Mouse (Mus musculus) thymus, adult 2 months (tissue): ENCODE measurements around the gene Castor1. TPM values are rescaled to one million over a fixed set of nuclear protein-coding genes. Genes with fewer than 3 reads are reported as not detected.
"Not testable (repeated sequence)": the region's sequence is repeated elsewhere in the genome, so short reads cannot be mapped to it uniquely, and the experiment has no call there.

Source experiments
- DNase-seq: peaks from one replicate; pipeline ENCODE4 v3.0.0; 2021
- H3K27ac ChIP-seq: fragments of 200-500 bp; 2 replicates; pipeline ENCODE4 v1.5.1; 2012; ENCODE audit warnings: low read length, control low read depth; ENCODE audit not compliant: control insufficient read depth, insufficient read depth
- H3K27me3 ChIP-seq: fragments of 200-500 bp; 2 replicates; pipeline ENCODE4 v1.6.1; 2012; ENCODE audit warnings: mild to moderate bottlenecking, low read length, moderate library complexity, mixed read lengths; ENCODE audit not compliant: control insufficient read depth, insufficient read depth
- H3K36me3 ChIP-seq: fragments of 200-500 bp; 2 replicates; pipeline ENCODE4 v1.6.1; 2012; ENCODE audit warnings: mild to moderate bottlenecking, low read length, moderate library complexity; ENCODE audit not compliant: control insufficient read depth, insufficient read depth
- H3K4me1 ChIP-seq: fragments of 200-500 bp; replicated peaks from 2 replicates; pipeline ENCODE4 v1.6.1; 2012; ENCODE audit warnings: low read length; ENCODE audit not compliant: control insufficient read depth, insufficient read depth
- H3K4me3 ChIP-seq: fragments of 200-500 bp; 2 replicates; pipeline ENCODE4 v1.5.1; 2012; ENCODE audit warnings: mild to moderate bottlenecking, low read length, control low read depth, moderate library complexity; ENCODE audit not compliant: control insufficient read depth, insufficient read depth
- CTCF ChIP-seq: fragments of 200-500 bp; IDR thresholded peaks from 2 replicates; pipeline ENCODE4 v1.5.1; 2012; ENCODE audit warnings: mild to moderate bottlenecking, control low read depth, low read length, moderate library complexity, borderline replicate concordance; ENCODE audit not compliant: control insufficient read depth, poor library complexity, insufficient read depth; ENCODE audit errors: extremely low read depth
- POLR2A ChIP-seq: fragments of 200-500 bp; IDR thresholded peaks from 2 replicates; pipeline ENCODE4 v1.6.1; 2012; ENCODE audit warnings: mild to moderate bottlenecking, low read length, control low read depth, moderate library complexity; ENCODE audit not compliant: control insufficient read depth, poor library complexity, insufficient read depth; ENCODE audit errors: extremely low read depth
- WGBS: fragments of 180-500 bp; shearing (Covaris S2); methylation state at CpG from one replicate; pipeline ENCODE4 v1.1.7; 2018; 5-methylcytosine and 5-hydroxymethylcytosine counted together
- polyA plus RNA-seq: library from polyadenylated mRNA; depleted of rRNA; stranded (reverse); fragments of >200 nt; gene quantifications from 2 replicates; pipeline ENCODE4 v1.2.3, GENCODE M21; 2012; rRNA removed

Gene Castor1
- 23.3 and 34.5 TPM in 2 replicates for polyA plus RNA-seq

DNA sequence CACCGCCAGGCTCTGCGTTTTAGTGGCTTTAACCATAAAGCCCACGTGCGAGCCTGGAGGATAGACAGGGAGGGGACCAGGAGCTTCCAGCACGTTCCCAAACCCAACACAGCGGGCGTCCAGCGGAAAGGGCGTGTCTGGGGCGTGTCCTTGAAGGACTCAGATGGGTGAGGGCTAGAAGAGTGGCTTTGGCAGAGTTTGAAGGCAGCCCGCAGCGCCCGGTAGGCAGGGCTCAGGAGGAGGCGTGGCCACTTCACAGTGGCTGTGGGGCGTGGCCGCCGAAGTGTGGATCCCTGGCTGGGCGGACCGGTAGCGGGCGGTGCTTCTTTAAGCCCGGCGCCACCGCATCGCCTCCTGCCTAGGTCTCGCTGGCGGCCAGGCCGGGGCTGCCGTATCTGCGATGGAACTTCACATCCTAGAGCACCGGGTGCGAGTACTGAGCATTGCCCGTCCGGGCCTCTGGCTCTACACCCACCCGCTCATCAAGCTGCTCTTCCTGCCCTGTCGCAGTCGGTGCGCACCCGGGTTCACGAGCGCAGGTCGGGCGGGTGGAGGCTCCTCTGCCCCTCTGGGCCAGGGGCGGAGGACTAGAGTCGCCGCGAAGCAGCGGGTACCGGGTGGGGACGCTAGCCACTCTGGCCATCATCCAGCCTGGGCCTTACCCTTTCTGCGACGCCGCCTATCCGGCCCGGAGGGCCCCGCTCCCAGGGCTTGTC, at the start of gene Castor1:
TSS of gene Castor1 (plus strand) at position 312 of the 716 bp plus-strand sequence.
- TF ChIP-seq CTCF (no peak), POLR2A (no peak)
- WGBS, result 5% methylated on average over 56 of the region's 56 CpGs
- peak; percentile 84 for DNase-seq
- Histone ChIP-seq H3K27me3 (no peaks in the 10 kb centered on the region; the same call in 1 of the 2 replicates), H3K27ac (no peak within 1 kb of the TSS), H3K36me3 (peaks cover 18% of the 10 kb centered on the region; the same call in 1 of the 2 replicates), H3K4me3 (peak within 1 kb of the TSS; percentile 46), H3K4me1 (peaks cover 13% of the 10 kb centered on the region; the same call in 1 of the 2 replicates)

DNA sequence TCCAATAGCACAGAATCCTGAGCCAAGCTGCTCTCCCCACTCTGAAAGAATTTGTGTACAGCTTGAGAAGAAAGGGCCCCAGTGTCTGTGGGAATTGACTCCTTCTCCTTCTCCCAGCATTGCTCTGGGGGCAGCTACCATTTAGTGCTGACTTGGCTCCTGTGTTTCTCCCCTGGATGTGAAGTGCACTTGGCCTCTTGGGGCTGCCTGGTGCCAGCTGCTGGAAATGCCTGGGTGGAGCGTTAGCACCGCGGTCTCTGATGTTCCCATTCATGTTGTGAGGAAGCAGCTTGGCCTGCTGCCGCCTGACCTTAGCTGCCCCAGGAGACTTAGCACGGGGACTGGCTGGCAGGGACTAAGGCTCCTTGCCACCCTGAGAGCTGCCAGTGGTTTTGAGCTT, 43.4 kb upstream of the Castor1 start:
- no peak for DNase-seq
- Histone ChIP-seq H3K27me3 (no peaks in the 10 kb centered on the region), H3K4me3 (no peak overlapping the region), H3K27ac (no peak overlapping the region), H3K4me1 (no peaks in the 10 kb centered on the region), H3K36me3 (peaks cover 99% of the 10 kb centered on the region)
- WGBS, result 97% methylated on average over 5 of the region's 5 CpGs
- no peak for TF ChIP-seq POLR2A
- TF ChIP-seq CTCF, result no peak

DNA sequence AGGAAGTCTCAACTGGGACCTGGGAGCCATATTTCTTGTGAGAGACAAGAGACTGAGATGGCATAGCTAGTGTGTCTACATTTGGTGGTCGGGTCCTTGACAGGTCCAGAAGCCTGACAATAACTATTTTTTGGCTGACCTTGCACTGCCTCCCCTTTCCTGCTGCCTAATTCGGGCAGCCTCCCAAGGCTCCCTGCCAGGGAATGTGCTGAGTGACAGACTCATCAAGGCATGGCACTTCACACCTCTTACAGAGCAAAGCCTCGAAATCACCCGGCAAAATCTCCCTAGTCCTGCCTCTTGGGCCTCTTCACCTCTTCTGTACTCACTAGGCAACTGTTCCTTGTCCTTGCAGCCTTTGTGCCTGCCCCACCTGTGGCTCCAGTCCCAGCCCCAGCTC, 40.3 kb upstream of the Castor1 start:
- Histone ChIP-seq H3K4me3 (no peak overlapping the region), H3K27ac (no peak overlapping the region), H3K36me3 (peaks cover 90% of the 10 kb centered on the region), H3K4me1 (no peaks in the 10 kb centered on the region), H3K27me3 (no peaks in the 10 kb centered on the region)
- no peak for DNase-seq
- TF ChIP-seq POLR2A, result no peak
- 96% methylated on average over 4 of the region's 4 CpGs for WGBS

GRCm38 (mm10) chr11:4182061-4182460, 36.0 kb upstream of the Castor1 start:
- Histone ChIP-seq H3K36me3 (peaks cover 47% of the 10 kb centered on the region), H3K27ac (no peak overlapping the region)
- 79% methylated on average over 1 of the region's 1 CpGs for WGBS

GRCm38 (mm10) chr11:4183511-4183910, 34.5 kb upstream of the Castor1 start:
- Histone ChIP-seq H3K27me3 (no peaks in the 10 kb centered on the region), H3K36me3 (peaks cover 33% of the 10 kb centered on the region), H3K4me3 (no peak overlapping the region), H3K4me1 (peaks cover 10% of the 10 kb centered on the region), H3K27ac (no peak overlapping the region)
- TF ChIP-seq POLR2A, result no peak
- no peak for TF ChIP-seq CTCF
- no peak for DNase-seq

More at GRCm38 (mm10) chr11:4182061-4182460, 36.0 kb upstream of the Castor1 start:
- TF ChIP-seq CTCF, result no peak
- H3K4me3 ChIP-seq, result no peak overlapping the region
- no peak for DNase-seq
- peaks cover 1% of the 10 kb centered on the region for H3K4me1 ChIP-seq
- H3K27me3 ChIP-seq, result no peaks in the 10 kb centered on the region

- Histone ChIP-seq H3K36me3 (peaks cover 24% of the 10 kb centered on the region), H3K27ac (no peak overlapping the region)
- WGBS, result 76% methylated on average over 4 of the region's 4 CpGs
Measured at GRCm38 (mm10) chr11:4184251-4184952, 33.6 kb upstream of the Castor1 start.

DNA sequence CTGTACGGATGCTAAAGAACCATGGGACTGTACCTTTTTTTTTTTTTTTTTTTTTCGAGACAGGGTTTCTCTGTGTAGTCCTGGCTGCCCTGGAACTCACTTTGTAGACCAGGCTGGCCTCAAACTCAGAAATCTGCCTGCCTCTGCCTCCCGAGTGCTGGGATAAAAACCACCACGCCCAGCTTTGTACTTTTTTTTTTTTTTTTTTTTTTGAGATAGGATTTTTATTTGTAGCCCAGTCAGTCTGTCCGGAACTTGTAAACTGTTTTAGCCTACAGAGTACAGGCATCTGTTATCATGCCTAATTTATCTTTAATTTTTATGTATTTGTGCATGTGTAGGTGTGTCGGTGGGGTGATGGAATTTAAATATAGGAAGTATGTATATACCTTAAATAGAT, 32.5 kb upstream of the Castor1 start:
- H3K4me1 ChIP-seq, result peaks cover 12% of the 10 kb centered on the region
- H3K27me3 ChIP-seq, H3K27ac ChIP-seq, DNase-seq, H3K4me3 ChIP-seq: not testable (repeated sequence)
- WGBS, result 93% methylated on average over 6 of the region's 6 CpGs
- peaks cover 15% of the 10 kb centered on the region for H3K36me3 ChIP-seq

More at GRCm38 (mm10) chr11:4184251-4184952, 33.6 kb upstream of the Castor1 start:
- H3K4me1 ChIP-seq, result peaks cover 10% of the 10 kb centered on the region
- TF ChIP-seq CTCF (no peak), POLR2A (no peak)
- no peak overlapping the region for H3K4me3 ChIP-seq
- DNase-seq, result no peak
- no peaks in the 10 kb centered on the region for H3K27me3 ChIP-seq
